ENCODE assay signal across 23 mouse cellular contexts in the genomic region with DNA sequence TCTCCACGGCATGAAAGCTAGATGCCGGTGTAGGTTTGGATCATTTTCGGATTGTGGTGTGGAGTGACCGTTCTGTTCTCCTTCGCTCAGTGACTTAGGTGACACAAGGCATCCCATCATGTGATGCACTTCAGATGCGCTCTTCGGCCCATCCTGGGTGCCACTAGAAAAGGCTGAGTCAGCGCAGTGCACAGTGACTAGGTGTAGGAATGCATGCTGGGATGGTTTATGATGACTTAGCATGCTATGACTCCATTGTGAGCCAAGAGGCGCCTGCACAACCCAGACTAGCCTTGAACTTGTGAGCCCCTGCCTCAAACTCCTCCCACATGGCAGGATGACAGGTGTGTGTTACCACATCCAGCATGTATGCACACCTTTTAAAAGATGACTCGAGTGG. TPM values are rescaled to one million over a fixed set of nuclear protein-coding genes. Genes with fewer than 3 reads are reported as not detected.
"Had no signal": no experiment of that assay in that cellular context is flagged by ENCODE, and none has a peak within 500 bp of the region (broad histone marks: within the 10 kb centered on the region; RNA-seq: fewer than 3 reads in every experiment).

No protein-coding gene starts in this region.

- H3K9me3 ChIP-seq: lung, embryonic 15.5 days; megakaryocyte, embryonic 14.5 days; midbrain, embryonic 13.5 days; midbrain, embryonic 15.5 days; neural tube, embryonic 12.5 days had no signal

- H3K27ac ChIP-seq: lung, embryonic 15.5 days; macrophage; midbrain, embryonic 13.5 days; midbrain, embryonic 15.5 days; neural tube, embryonic 12.5 days had no signal

- H3K4me1 ChIP-seq: midbrain, embryonic 13.5 days; neural tube, embryonic 12.5 days had no signal

- H3K4me2 ChIP-seq: lung, embryonic 15.5 days; midbrain, embryonic 11.5 days; midbrain, embryonic 13.5 days; midbrain, embryonic 15.5 days; neural tube, embryonic 12.5 days had no signal

- H3K36me3 ChIP-seq: lung, embryonic 15.5 days; midbrain, embryonic 15.5 days had no signal

- H3K4me3 ChIP-seq: lung, embryonic 15.5 days; megakaryocyte, embryonic 14.5 days; midbrain, embryonic 13.5 days; midbrain, embryonic 15.5 days; neural tube, embryonic 12.5 days had no signal

- ATAC-seq: liver, postnatal 0 days; lung, postnatal 0 days; midbrain, embryonic 13.5 days; midbrain, embryonic 15.5 days had no signal

- H3K9ac ChIP-seq: liver, postnatal 0 days; lung, embryonic 15.5 days; midbrain, embryonic 13.5 days; midbrain, embryonic 15.5 days; neural tube, embryonic 12.5 days had no signal

- DNase-seq: liver, postnatal 0 days; lung, adult 2 months; lung, postnatal 14 days; lung, postnatal 36 days; retina, postnatal 1 day; right cerebral cortex, adult 18-20 months; right cerebral cortex, postnatal 25 days; right cerebral cortex, postnatal 4 days; spleen, adult 18-20 months; thymus, adult 18-20 months; thymus, postnatal 14 days; thymus, postnatal 36 days had no signal

- H3K27me3 ChIP-seq: lung, embryonic 15.5 days; midbrain, embryonic 13.5 days; midbrain, embryonic 15.5 days; neural tube, embryonic 12.5 days had no signal

RNA-seq across cellular contexts. Expression of gene C1qtnf9, which starts 21.8 kb away (rescaled TPM):
- total RNA-seq: megakaryocyte progenitor cell, adult 5-6 weeks; monocyte, adult 5-6 weeks had no signal
- polyA plus RNA-seq: macrophage; midbrain, embryonic 11.5 days; midbrain, embryonic 13.5 days; neural tube, embryonic 14.5 days had no signal
